Comparison of ENCODE assay signal across 15 mouse cellular contexts in the genomic region with DNA sequence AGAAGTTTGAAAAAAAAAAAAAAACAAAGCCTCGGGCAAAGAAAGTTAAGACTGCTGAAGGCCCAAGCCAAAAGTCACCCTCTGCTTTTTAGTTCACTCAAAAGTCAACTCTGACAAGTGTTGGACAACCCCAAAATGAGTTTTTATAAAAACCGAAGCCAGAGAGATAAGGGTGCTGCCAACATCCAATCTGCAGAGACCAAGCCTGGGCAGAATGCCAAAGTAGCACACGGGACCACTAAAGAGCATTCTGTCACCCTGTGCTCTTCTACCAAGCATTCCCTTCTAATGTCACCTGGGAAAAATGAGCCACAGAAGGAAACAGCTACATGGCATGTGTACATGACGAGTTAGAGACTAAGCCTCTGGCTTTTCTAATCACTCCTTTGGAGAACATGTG. TPM values are rescaled to one million over a fixed set of nuclear protein-coding genes. Genes with fewer than 3 reads are reported as not detected.
DNase-seq lines count a peak whose midpoint lies in the region; ATAC-seq and TF ChIP-seq lines count a peak whose summit lies in the region.
"Had no signal": no experiment of that assay in that cellular context is flagged by ENCODE, and none has a peak within 500 bp of the region (broad histone marks: within the 10 kb centered on the region; RNA-seq: fewer than 3 reads in every experiment).

No protein-coding gene starts in this region.

- 22% methylated on average over 4 of the region's 4 CpGs for WGBS in lung, embryonic 14.5 days
- 18% methylated on average over 4 of the region's 4 CpGs for WGBS in heart, adult 2 months

- H3K4me3 ChIP-seq in lung, embryonic 14.5 days (ENCODE audit: low read depth, low read length): no peak overlapping the region
- no peak overlapping the region for H3K4me3 ChIP-seq in heart, adult 2 months
- H3K4me3 ChIP-seq: embryonic facial prominence, embryonic 12.5 days; forebrain, embryonic 12.5 days; kidney, embryonic 15.5 days; midbrain, embryonic 13.5 days; neural tube, embryonic 12.5 days had no signal

- no peaks in the 10 kb centered on the region for H3K36me3 ChIP-seq in lung, embryonic 14.5 days (ENCODE audit: insufficient read depth)
- H3K36me3 ChIP-seq in heart, adult 2 months (ENCODE audit: control insufficient read depth, insufficient read depth, low read length): peaks cover 14% of the 10 kb centered on the region
- H3K36me3 ChIP-seq: embryonic facial prominence, embryonic 12.5 days; forebrain, embryonic 12.5 days had no signal

- H3K9me3 ChIP-seq in lung, embryonic 14.5 days (ENCODE audit: low read depth, low read length): no peaks in the 10 kb centered on the region
- H3K9me3 ChIP-seq: embryonic facial prominence, embryonic 12.5 days; forebrain, embryonic 12.5 days; kidney, embryonic 15.5 days; midbrain, embryonic 13.5 days; neural tube, embryonic 12.5 days had no signal

- DNase-seq in lung, embryonic 14.5 days: peak; percentile 70
- DNase-seq in lung, adult 18-20 months: no peak
- DNase-seq in adipocyte (ENCODE audit: low spot score): peak; percentile 6
- peak in 1 of 2 experiments; percentile 63 for DNase-seq in heart, adult 2 months
- peak; percentile 84 to 86 for DNase-seq in heart, postnatal 10 days
- no peak for DNase-seq in layer of hippocampus, postnatal 25 days (ENCODE audit: extremely low spot score in 1 of 2, low spot score in 1 of 2)
- DNase-seq in MN1 (ENCODE audit: low spot score): no peak
- no peak for DNase-seq in natural killer cell, adult 2 months (ENCODE audit: low spot score in 2 of 2)
- DNase-seq: thymus, adult 18-20 months had no signal

- peaks cover 20% of the 10 kb centered on the region for H3K4me1 ChIP-seq in lung, embryonic 14.5 days (ENCODE audit: insufficient read depth)
- H3K4me1 ChIP-seq in heart, adult 2 months (ENCODE audit: control insufficient read depth, insufficient read depth, low read length): peaks cover 11% of the 10 kb centered on the region
- H3K4me1 ChIP-seq: forebrain, embryonic 12.5 days; midbrain, embryonic 13.5 days; neural tube, embryonic 12.5 days had no signal

- no peak for TF ChIP-seq POLR2A in heart, adult 2 months (IDR thresholded peaks at IDR 0.05; ENCODE audit: insufficient read depth, low read depth, low read length)

- ATAC-seq in lung, embryonic 14.5 days (ENCODE audit: insufficient read depth): no peak
- ATAC-seq: hindbrain, embryonic 16.5 days; midbrain, embryonic 13.5 days had no signal

- no peaks in the 10 kb centered on the region for H3K79me2 ChIP-seq in heart, adult 2 months (replicated peaks; ENCODE audit: control insufficient read depth, insufficient read depth, low read length)

- H3K4me2 ChIP-seq in lung, embryonic 14.5 days: no peak overlapping the region
- H3K4me2 ChIP-seq: embryonic facial prominence, embryonic 12.5 days; forebrain, embryonic 12.5 days; kidney, embryonic 15.5 days; midbrain, embryonic 13.5 days; neural tube, embryonic 12.5 days had no signal

- peak; percentile 75; the same call in 1 of the 2 replicates for TF ChIP-seq EP300 in heart, adult 2 months (IDR thresholded peaks at IDR 0.05; ENCODE audit: insufficient read depth, low read depth, low read length)

- TF ChIP-seq CTCF in lung, embryonic 14.5 days (IDR thresholded peaks at IDR 0.05; ENCODE audit: low read depth): no peak
- no peak for TF ChIP-seq CTCF in heart, adult 2 months (IDR thresholded peaks at IDR 0.05)

- intact Hi-C loops in heart, adult 2 months (cut with DNase I): no loop called here
- intact Hi-C loops in heart, postnatal 10 days (cut with DNase I): no loop called here

- no peaks in the 10 kb centered on the region for H3K27me3 ChIP-seq in lung, embryonic 14.5 days (ENCODE audit: insufficient read depth, low read length)
- H3K27me3 ChIP-seq in heart, adult 2 months (ENCODE audit: control insufficient read depth, insufficient read depth, low read length): no peaks in the 10 kb centered on the region
- H3K27me3 ChIP-seq: embryonic facial prominence, embryonic 12.5 days; forebrain, embryonic 12.5 days; kidney, embryonic 15.5 days; midbrain, embryonic 13.5 days; neural tube, embryonic 12.5 days had no signal

- no peak overlapping the region for H3K27ac ChIP-seq in lung, embryonic 14.5 days (ENCODE audit: low read depth)
- H3K27ac ChIP-seq in heart, adult 2 months: peak overlapping the region; percentile 93
- H3K27ac ChIP-seq: embryonic facial prominence, embryonic 12.5 days; forebrain, embryonic 12.5 days; kidney, embryonic 15.5 days; midbrain, embryonic 13.5 days; neural tube, embryonic 12.5 days had no signal

- H3K9ac ChIP-seq in lung, embryonic 14.5 days: no peak overlapping the region
- H3K9ac ChIP-seq in heart, adult 2 months (ENCODE audit: low read depth, low read length): no peak overlapping the region
- H3K9ac ChIP-seq: embryonic facial prominence, embryonic 12.5 days; forebrain, embryonic 12.5 days; kidney, embryonic 15.5 days; midbrain, embryonic 13.5 days; neural tube, embryonic 12.5 days had no signal

RNA-seq across cellular contexts. Expression of gene Tbc1d7, which starts 36.8 kb away (rescaled TPM):
- 49.9 and 53.6 TPM in 2 replicates for polyA plus RNA-seq in lung, embryonic 14.5 days (2014; fragmentation: Nextera tagmentation; extraction: Ambion mirVana)
- total RNA-seq in heart, adult 2 months (2021): 10 to 100 TPM; 28.5 to 28.8 TPM
- 33.4 and 34.1 TPM in 2 replicates for polyA plus RNA-seq in heart, adult 2 months (2012; rRNA removed)
- total RNA-seq in heart, postnatal 10 days (2021): 10 to 100 TPM; 41.8 to 42.2 TPM
- 10 to 100 TPM; 32.9 to 38.8 TPM for total RNA-seq in layer of hippocampus, postnatal 25 days (2021)

Comparison
In these comparisons a context has a peak if more than half of its experiments do, and no peak if none do; other contexts are left out.
1. DNase-seq: peak in lung, embryonic 14.5 days (single experiment), adipocyte (single experiment) and heart, postnatal 10 days (2 of 2); none in lung, adult 18-20 months (0 of 2), layer of hippocampus, postnatal 25 days (0 of 2), MN1 (single experiment) and natural killer cell, adult 2 months (0 of 2).